Mouse (Mus musculus) midbrain, embryonic 16.5 days (tissue): Measurements from ENCODE around the gene Hnrnpa1. TPM values are rescaled to one million over a fixed set of nuclear protein-coding genes. Genes with fewer than 3 reads are reported as not detected.

Experiments used
- ATAC-seq: fragments of 200-750 bp; cut with Nextera tagmentation; 2 replicates; pipeline ENCODE4 v1.8.0; 2017; ENCODE audit warnings: moderate TSS enrichment
- H3K27ac ChIP-seq: fragments of 300-500 bp; sonication (generic); 2 replicates; pipeline ENCODE4 v1.5.1; 2014; ENCODE audit warnings: mild to moderate bottlenecking, low read length, mixed read lengths
- H3K27me3 ChIP-seq: fragments of 300-500 bp; sonication (generic); 2 replicates; pipeline ENCODE4 v1.6.1; 2014; ENCODE audit warnings: low read depth, low read length, mixed read lengths; ENCODE audit not compliant: control insufficient read depth, insufficient read depth
- H3K36me3 ChIP-seq: fragments of 300-500 bp; sonication (generic); 2 replicates; pipeline ENCODE4 v1.6.1; 2014; ENCODE audit warnings: mild to moderate bottlenecking, low read length, moderate library complexity, mixed read lengths; ENCODE audit not compliant: control insufficient read depth, insufficient read depth
- H3K4me1 ChIP-seq: fragments of 300-500 bp; sonication (generic); 2 replicates; pipeline ENCODE4 v1.6.1; 2014; ENCODE audit warnings: mild to moderate bottlenecking, low read length, mixed read lengths; ENCODE audit not compliant: control insufficient read depth, insufficient read depth
- H3K4me2 ChIP-seq: fragments of 300-500 bp; sonication (generic); 2 replicates; pipeline ENCODE4 v1.6.1; 2014; ENCODE audit warnings: mild to moderate bottlenecking, low read length, mixed read lengths
- H3K4me3 ChIP-seq: fragments of 300-500 bp; sonication (generic); 2 replicates; pipeline ENCODE4 v1.5.1; 2014; ENCODE audit warnings: low read depth, mild to moderate bottlenecking, low read length, moderate library complexity, mixed read lengths
- H3K9ac ChIP-seq: fragments of 300-500 bp; sonication (generic); 2 replicates; pipeline ENCODE4 v1.6.1; 2014; ENCODE audit warnings: low read depth, low read length, mixed read lengths
- H3K9me3 ChIP-seq: fragments of 300-500 bp; sonication (generic); replicated peaks from 2 replicates; pipeline ENCODE4 v1.6.1; 2014; ENCODE audit warnings: mild to moderate bottlenecking, low read length, mixed read lengths; ENCODE audit not compliant: control insufficient read depth, poor library complexity, severe bottlenecking
- WGBS: fragments of 180-500 bp; shearing (Covaris S2); extraction: QIAGEN DNeasy Blood & Tissue Kit; methylation state at CpG from one replicate; pipeline ENCODE4 v1.1.7; 2014; 5-methylcytosine and 5-hydroxymethylcytosine counted together
- polyA plus RNA-seq: library from polyadenylated mRNA; unstranded; fragments of >200 nt; fragmentation: Nextera tagmentation; extraction: Ambion mirVana; gene quantifications from 2 replicates; pipeline ENCODE4 v1.2.1, GENCODE M21; 2015

Hnrnpa1 gene
- polyA plus RNA-seq, result 630 and 680 TPM in 2 replicates

GRCm38 (mm10) chr15:103240160-103241028 lies at the start of gene Hnrnpa1:
TSS of gene Hnrnpa1 (plus strand) at chr15:103240432.
- Histone ChIP-seq H3K9me3 (no peaks in the 10 kb centered on the region), H3K4me3 (peak within 1 kb of the TSS; percentile 65), H3K36me3 (peaks cover 18% of the 10 kb centered on the region), H3K4me1 (peaks cover 45% of the 10 kb centered on the region), H3K4me2 (peak within 1 kb of the TSS; percentile 81), H3K9ac (peak within 1 kb of the TSS; percentile 72), H3K27ac (peak within 1 kb of the TSS; percentile 93), H3K27me3 (no peaks in the 10 kb centered on the region)
- WGBS, result under 1% methylated on average over 47 of the region's 47 CpGs
- peak; percentile 94 for ATAC-seq

GRCm38 (mm10) chr15:103190531-103191462 lies 49.4 kb upstream of the Hnrnpa1 start:
- Histone ChIP-seq H3K9me3 (no peaks in the 10 kb centered on the region), H3K4me1 (no peaks in the 10 kb centered on the region), H3K36me3 (peaks cover 12% of the 10 kb centered on the region; the same call in 1 of the 2 replicates), H3K9ac (no peak overlapping the region), H3K4me2 (no peak overlapping the region), H3K4me3 (no peak overlapping the region), H3K27ac (no peak overlapping the region), H3K27me3 (no peaks in the 10 kb centered on the region)
- WGBS, result 62% methylated on average over 10 of the region's 10 CpGs
- ATAC-seq, result no peak

GRCm38 (mm10) chr15:103193606-103194005 lies 46.6 kb upstream of the Hnrnpa1 start:
- ATAC-seq, result no peak
- H3K4me1 ChIP-seq, result no peaks in the 10 kb centered on the region
- WGBS, result 91% methylated on average over 2 of the region's 2 CpGs
- H3K9me3 ChIP-seq, result no peaks in the 10 kb centered on the region
- no peak overlapping the region for H3K4me2 ChIP-seq
- no peak overlapping the region for H3K27ac ChIP-seq
- no peak overlapping the region for H3K4me3 ChIP-seq
- peaks cover 16% of the 10 kb centered on the region for H3K36me3 ChIP-seq
- H3K9ac ChIP-seq, result no peak overlapping the region
- H3K27me3 ChIP-seq, result no peaks in the 10 kb centered on the region

- Histone ChIP-seq H3K36me3 (peaks cover 21% of the 10 kb centered on the region), H3K4me2 (no peak overlapping the region), H3K27me3 (no peaks in the 10 kb centered on the region), H3K9me3 (no peaks in the 10 kb centered on the region), H3K9ac (no peak overlapping the region), H3K4me3 (no peak overlapping the region), H3K4me1 (no peaks in the 10 kb centered on the region), H3K27ac (no peak overlapping the region)
- ATAC-seq, result no peak
- 93% methylated on average over 1 of the region's 1 CpGs for whole genome bisulfite sequencing
These were observed 43.4 kb upstream of the Hnrnpa1 start for GRCm38 (mm10) chr15:103196835-103197234.

- Histone ChIP-seq H3K9me3 (no peaks in the 10 kb centered on the region), H3K4me3 (no peak overlapping the region), H3K4me1 (no peaks in the 10 kb centered on the region), H3K36me3 (peaks cover 18% of the 10 kb centered on the region), H3K4me2 (no peak overlapping the region), H3K27ac (no peak overlapping the region), H3K27me3 (no peaks in the 10 kb centered on the region), H3K9ac (no peak overlapping the region)
- ATAC-seq, result no peak
- 76% methylated on average over 4 of the region's 4 CpGs for WGBS
These were observed 42.4 kb upstream of the Hnrnpa1 start for GRCm38 (mm10) chr15:103197785-103198184.

GRCm38 (mm10) chr15:103202088-103202793 lies 38.0 kb upstream of the Hnrnpa1 start:
- Histone ChIP-seq H3K4me1 (no peaks in the 10 kb centered on the region), H3K9ac (no peak overlapping the region), H3K27ac (no peak overlapping the region), H3K4me3 (no peak overlapping the region), H3K4me2 (no peak overlapping the region), H3K27me3 (no peaks in the 10 kb centered on the region), H3K36me3 (peaks cover 16% of the 10 kb centered on the region), H3K9me3 (no peaks in the 10 kb centered on the region)
- no peak for ATAC-seq
- WGBS, result 72% methylated on average over 6 of the region's 6 CpGs

GRCm38 (mm10) chr15:103205156-103205555 lies 35.1 kb upstream of the Hnrnpa1 start:
- Histone ChIP-seq H3K27ac (0 out of 2 replicates have a peak overlapping the region, but pooled peaks have one; percentile 23), H3K9ac (no peak overlapping the region), H3K4me3 (no peak overlapping the region), H3K27me3 (no peaks in the 10 kb centered on the region), H3K4me1 (no peaks in the 10 kb centered on the region), H3K4me2 (no peak overlapping the region), H3K9me3 (no peaks in the 10 kb centered on the region), H3K36me3 (peaks cover 9% of the 10 kb centered on the region)
- whole genome bisulfite sequencing, result 57% methylated on average over 2 of the region's 2 CpGs
- no peak for ATAC-seq

- Histone ChIP-seq H3K9ac (no peak overlapping the region; the same call in 1 of the 2 replicates), H3K27me3 (no peaks in the 10 kb centered on the region), H3K4me1 (peaks cover 25% of the 10 kb centered on the region), H3K4me3 (peak overlapping the region; percentile 14), H3K27ac (peak overlapping the region; percentile 53), H3K4me2 (peak overlapping the region; percentile 49), H3K36me3 (peaks cover 9% of the 10 kb centered on the region; the same call in 1 of the 2 replicates), H3K9me3 (no peaks in the 10 kb centered on the region)
- ATAC-seq, result no peak
- WGBS, result 13% methylated on average over 2 of the region's 2 CpGs
These were observed 26.1 kb upstream of the Hnrnpa1 start for GRCm38 (mm10) chr15:103214149-103214548.
